8 mouse cellular contexts compared by ENCODE assay signal in the genomic region with DNA sequence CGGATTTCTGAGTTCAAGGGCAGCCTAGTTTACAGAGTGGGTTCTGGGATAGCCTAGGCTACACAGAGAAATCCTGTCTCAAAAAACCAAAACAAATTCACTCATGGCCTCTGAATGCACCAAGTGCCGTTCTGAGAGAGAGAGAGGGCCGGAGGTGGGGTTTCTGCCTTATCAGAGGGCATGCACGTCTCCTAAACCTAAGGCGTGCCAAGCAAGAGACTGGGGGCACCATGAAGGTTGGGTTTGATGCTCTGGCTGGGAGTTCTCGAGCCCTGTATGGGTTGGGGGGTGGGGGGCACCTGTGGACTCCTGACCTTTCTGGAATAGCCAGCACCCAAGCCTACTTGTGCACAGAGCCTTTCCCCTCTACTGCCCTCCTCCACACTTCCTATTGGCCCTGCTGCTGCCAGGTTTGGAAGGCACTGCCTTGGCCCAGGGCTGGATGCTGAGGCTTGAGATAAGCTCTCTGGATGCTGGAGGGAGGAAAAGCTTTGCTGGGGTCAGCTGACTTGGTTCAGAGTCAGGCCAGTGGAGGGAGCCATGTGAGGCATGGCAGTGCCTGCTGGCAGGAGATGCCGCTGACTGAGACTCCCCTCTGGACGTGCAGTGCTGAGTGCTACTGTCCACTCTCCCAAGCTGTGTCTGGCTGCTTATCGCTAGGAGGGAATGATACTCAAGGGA. TPM values are rescaled to one million over a fixed set of nuclear protein-coding genes. Genes with fewer than 3 reads are reported as not detected.
DNase-seq lines count a peak whose midpoint lies in the region; ATAC-seq lines count a peak whose summit lies in the region.

No protein-coding gene starts in this region.

- peaks cover 2% of the 10 kb centered on the region; the same call in 1 of the 2 replicates for H3K36me3 ChIP-seq in midbrain, embryonic 16.5 days (ENCODE audit: control insufficient read depth, insufficient read depth, low read length)
- no peaks in the 10 kb centered on the region; the same call in 1 of the 2 replicates for H3K36me3 ChIP-seq in midbrain, embryonic 14.5 days (ENCODE audit: control insufficient read depth, insufficient read depth, low read length)
- peaks cover 30% of the 10 kb centered on the region for H3K36me3 ChIP-seq in megakaryocyte, embryonic 14.5 days (replicated peaks; ENCODE audit: low read length)
- H3K36me3 ChIP-seq in embryonic facial prominence, embryonic 10.5 days (replicated peaks) = peaks cover 12% of the 10 kb centered on the region

- peaks cover 17% of the 10 kb centered on the region; the same call in 1 of the 2 replicates for H3K4me1 ChIP-seq in midbrain, embryonic 16.5 days (ENCODE audit: control insufficient read depth, insufficient read depth, low read length)
- peaks cover 11% of the 10 kb centered on the region for H3K4me1 ChIP-seq in midbrain, embryonic 14.5 days (ENCODE audit: control insufficient read depth, insufficient read depth, low read length)
- peaks cover 76% of the 10 kb centered on the region for H3K4me1 ChIP-seq in megakaryocyte, embryonic 14.5 days
- H3K4me1 ChIP-seq in embryonic facial prominence, embryonic 10.5 days = peaks cover 45% of the 10 kb centered on the region

- H3K27me3 ChIP-seq in midbrain, embryonic 16.5 days (ENCODE audit: control insufficient read depth, insufficient read depth, low read depth, low read length) = peaks cover 3% of the 10 kb centered on the region; the same call in 1 of the 2 replicates
- no peaks in the 10 kb centered on the region for H3K27me3 ChIP-seq in midbrain, embryonic 14.5 days (ENCODE audit: control insufficient read depth, insufficient read depth, low read length)
- no peaks in the 10 kb centered on the region for H3K27me3 ChIP-seq in megakaryocyte, embryonic 14.5 days (replicated peaks)
- peaks cover 32% of the 10 kb centered on the region for H3K27me3 ChIP-seq in embryonic facial prominence, embryonic 10.5 days (replicated peaks; ENCODE audit: low read depth, poor library complexity, severe bottlenecking)

- no peak for ATAC-seq in cerebellum, adult (ENCODE audit: insufficient number of reproducible peaks, low FRiP score, low TSS enrichment)
- no peak for ATAC-seq in midbrain, embryonic 16.5 days
- no peak for ATAC-seq in midbrain, embryonic 14.5 days (ENCODE audit: low FRiP score, low TSS enrichment)

- H3K9ac ChIP-seq in midbrain, embryonic 16.5 days (ENCODE audit: low read depth, low read length) = no peak overlapping the region
- no peak overlapping the region; the same call in 1 of the 2 replicates for H3K9ac ChIP-seq in midbrain, embryonic 14.5 days (replicated peaks; ENCODE audit: low read length)

- WGBS in midbrain, embryonic 16.5 days = 80% methylated on average over 9 of the region's 9 CpGs
- WGBS in midbrain, embryonic 14.5 days = 87% methylated on average over 9 of the region's 9 CpGs
- 84% methylated on average over 9 of the region's 9 CpGs for WGBS in embryonic facial prominence, embryonic 10.5 days

- H3K4me2 ChIP-seq in midbrain, embryonic 16.5 days (ENCODE audit: low read length) = peak overlapping the region; percentile 4; the same call in 1 of the 2 replicates
- no peak overlapping the region for H3K4me2 ChIP-seq in midbrain, embryonic 14.5 days (ENCODE audit: low read length)

- no peak overlapping the region for H3K27ac ChIP-seq in midbrain, embryonic 16.5 days (ENCODE audit: low read length)
- no peak overlapping the region for H3K27ac ChIP-seq in midbrain, embryonic 14.5 days (replicated peaks; ENCODE audit: low read depth, low read length)
- H3K27ac ChIP-seq in embryonic facial prominence, embryonic 10.5 days (replicated peaks) = no peak overlapping the region

- intact Hi-C loops in heart, postnatal 14 days (cut with DNase I) = no loop called here

- H3K4me3 ChIP-seq in midbrain, embryonic 16.5 days (ENCODE audit: low read depth, low read length) = no peak overlapping the region
- H3K4me3 ChIP-seq in midbrain, embryonic 14.5 days (replicated peaks; ENCODE audit: low read depth, low read length) = no peak overlapping the region
- H3K4me3 ChIP-seq in megakaryocyte, embryonic 14.5 days (replicated peaks) = peak overlapping the region; percentile 98
- no peak overlapping the region for H3K4me3 ChIP-seq in embryonic facial prominence, embryonic 10.5 days

- H3K9me3 ChIP-seq in midbrain, embryonic 16.5 days (replicated peaks; ENCODE audit: control insufficient read depth, low read length, poor library complexity, severe bottlenecking) = no peaks in the 10 kb centered on the region
- no peaks in the 10 kb centered on the region for H3K9me3 ChIP-seq in midbrain, embryonic 14.5 days (ENCODE audit: control insufficient read depth, low read length)
- no peaks in the 10 kb centered on the region for H3K9me3 ChIP-seq in megakaryocyte, embryonic 14.5 days
- H3K9me3 ChIP-seq in embryonic facial prominence, embryonic 10.5 days = no peaks in the 10 kb centered on the region

- peak; percentile 66 for DNase-seq in cerebellum, adult 11-12 months
- DNase-seq in midbrain, embryonic 14.5 days = no peak
- DNase-seq in heart, postnatal 14 days = peak; percentile 53 to 56
- DNase-seq in embryonic facial prominence, embryonic 10.5 days (ENCODE audit: low spot score) = no peak
- DNase-seq in urinary bladder, postnatal 36 days (ENCODE audit: low spot score in 2 of 2) = no peak

RNA-seq across cellular contexts. Expression of a gene that starts 7.6 kb away (rescaled TPM):
- polyA plus RNA-seq in midbrain, embryonic 16.5 days (2015; fragmentation: Nextera tagmentation; extraction: Ambion mirVana) = 92.1 and 100 TPM in 2 replicates
- 72.9 and 100 TPM in 2 replicates for polyA plus RNA-seq in midbrain, embryonic 14.5 days (2014; fragmentation: Nextera tagmentation; extraction: Ambion mirVana)
- total RNA-seq in heart, postnatal 14 days (2021) = 10 to 100 TPM; 78.3 to 78.9 TPM
- polyA plus RNA-seq in megakaryocyte, embryonic 14.5 days (2012; ENCODE audit: insufficient read depth, low replicate concordance) = 58.7 and 61.4 TPM in 2 replicates
- polyA plus RNA-seq in embryonic facial prominence, embryonic 10.5 days (2016; fragmentation: Nextera tagmentation; extraction: Ambion mirVana) = 17.8 and 18.9 TPM in 2 replicates

RNA-seq across cellular contexts. Expression of a gene that starts 18.1 kb away (rescaled TPM):
- 19.7 and 21.3 TPM in 2 replicates for polyA plus RNA-seq in midbrain, embryonic 16.5 days (2015; fragmentation: Nextera tagmentation; extraction: Ambion mirVana)
- 7.2 and 8.8 TPM in 2 replicates for polyA plus RNA-seq in midbrain, embryonic 14.5 days (2014; fragmentation: Nextera tagmentation; extraction: Ambion mirVana)
- total RNA-seq in heart, postnatal 14 days (2021) = 10 to 100 TPM; 32.7 to 34.3 TPM
- 2.3 and 4.5 TPM in 2 replicates for polyA plus RNA-seq in megakaryocyte, embryonic 14.5 days (2012; ENCODE audit: insufficient read depth, low replicate concordance)
- 5.5 and 5.9 TPM in 2 replicates for polyA plus RNA-seq in embryonic facial prominence, embryonic 10.5 days (2016; fragmentation: Nextera tagmentation; extraction: Ambion mirVana)

RNA-seq across cellular contexts. Expression of a gene that starts 54.7 kb away (rescaled TPM):
- polyA plus RNA-seq in midbrain, embryonic 16.5 days (2015; fragmentation: Nextera tagmentation; extraction: Ambion mirVana) = 0.14 and 0.23 TPM in 2 replicates
- polyA plus RNA-seq in midbrain, embryonic 14.5 days (2014; fragmentation: Nextera tagmentation; extraction: Ambion mirVana) = 0.14 TPM in 1 of 2 replicates, not detected in the other
- total RNA-seq in heart, postnatal 14 days (2021) = 1 to 10 TPM; 1.8 to 4.9 TPM
- 0.09 TPM in 1 of 2 replicates, not detected in the other for polyA plus RNA-seq in megakaryocyte, embryonic 14.5 days (2012; ENCODE audit: insufficient read depth, low replicate concordance)
- 0.06 TPM in 1 of 2 replicates, not detected in the other for polyA plus RNA-seq in embryonic facial prominence, embryonic 10.5 days (2016; fragmentation: Nextera tagmentation; extraction: Ambion mirVana)

RNA-seq across cellular contexts. Expression of a gene that starts 58.4 kb away (rescaled TPM):
- 28.6 and 31.5 TPM in 2 replicates for polyA plus RNA-seq in midbrain, embryonic 16.5 days (2015; fragmentation: Nextera tagmentation; extraction: Ambion mirVana)
- polyA plus RNA-seq in midbrain, embryonic 14.5 days (2014; fragmentation: Nextera tagmentation; extraction: Ambion mirVana) = 29.8 and 30.5 TPM in 2 replicates
- total RNA-seq in heart, postnatal 14 days (2021) = 10 to 100 TPM; 45.9 to 52.5 TPM
- 26.8 and 31.2 TPM in 2 replicates for polyA plus RNA-seq in megakaryocyte, embryonic 14.5 days (2012; ENCODE audit: insufficient read depth, low replicate concordance)
- polyA plus RNA-seq in embryonic facial prominence, embryonic 10.5 days (2016; fragmentation: Nextera tagmentation; extraction: Ambion mirVana) = 26.6 and 30.2 TPM in 2 replicates

Comparison
In these comparisons a context has a peak if more than half of its experiments do, and no peak if none do; other contexts are left out.
1. DNase-seq: peak in cerebellum, adult 11-12 months (single experiment) and heart, postnatal 14 days (2 of 2); none in midbrain, embryonic 14.5 days (single experiment), embryonic facial prominence, embryonic 10.5 days (single experiment) and urinary bladder, postnatal 36 days (0 of 2).